Mouse (Mus musculus) gastrocnemius, postnatal 14 days (tissue): ENCODE data around the gene Uba5. TPM values are rescaled to one million over a fixed set of nuclear protein-coding genes. Genes with fewer than 3 reads are reported as not detected.

ENCODE experiments used
- DNase-seq: peaks from one replicate; pipeline ENCODE4 v3.0.0; 2021; ENCODE audit warnings: mixed read lengths
- intact Hi-C: fragments of 180-260 bp; cut with DNase I; formaldehyde crosslinking; loops from one replicate; pipeline ENCODE4 v1.15.1; 2025; ENCODE audit warnings: low total_unique reads
- long read RNA-seq, 2 experiments: library from polyadenylated mRNA; stranded (forward); transcript quantifications; one replicate each; pipeline ENCODE4 v2.0.0; 2021
- total RNA-seq, 2 experiments: library from RNA; stranded (reverse); gene quantifications; 2 replicates each; pipeline ENCODE4 v1.2.3; 2021

Uba5 gene
- total RNA-seq, result 10 to 100 TPM; 12.0 to 15.2 TPM
- long read RNA-seq, experiment 1, transcript Uba5-201 (12 exons, 2,404 nt), result major isoform, 19 of 20 reads
- long read RNA-seq, experiment 1, partial matches to known transcripts, result 0 of 20 reads
- long read RNA-seq, experiment 1, other reads (novel, unspliced or antisense), result 1 of 20 reads
- long read RNA-seq, experiment 2, transcript Uba5-201 (12 exons, 2,404 nt), result major isoform, 21 of 21 reads
- long read RNA-seq, experiment 2, partial matches to known transcripts, result 0 of 21 reads
- long read RNA-seq, experiment 2, other reads (novel, unspliced or antisense), result 0 of 21 reads

- intact Hi-C loops, result no loop called here
- peak; percentile 75 for DNase-seq
These were observed at the start of gene Uba5 for GRCm38 (mm10) chr9:104062430-104063243. TSS of gene Uba5 (minus strand) at chr9:104063134.

GRCm38 (mm10) chr9:104109151-104109550 is 46.2 kb upstream of the Uba5 start:
- no peak for DNase-seq
- intact Hi-C loops, result no loop called here

GRCm38 (mm10) chr9:104108571-104109143 is 45.7 kb upstream of the Uba5 start:
- intact Hi-C loops, result no loop called here
- DNase-seq, result no peak

GRCm38 (mm10) chr9:104107482-104107881 is 44.5 kb upstream of the Uba5 start:
- no peak for DNase-seq
- intact Hi-C loops, result no loop called here

- intact Hi-C loops, result no loop called here
- no peak for DNase-seq
These were observed 44.0 kb upstream of the Uba5 start for GRCm38 (mm10) chr9:104106930-104107329.

GRCm38 (mm10) chr9:104104986-104105385 is 42.1 kb upstream of the Uba5 start:
- no peak for DNase-seq
- intact Hi-C loops, result no loop called here

- intact Hi-C loops, result no loop called here
- DNase-seq, result no peak
These were observed 40.0 kb upstream of the Uba5 start for GRCm38 (mm10) chr9:104102901-104103300.

- peak; percentile 24 for DNase-seq
- intact Hi-C loops, result no loop called here
These were observed 39.4 kb upstream of the Uba5 start for GRCm38 (mm10) chr9:104102301-104102700.

- DNase-seq, result no peak
- intact Hi-C loops, result no loop called here
These were observed 38.5 kb upstream of the Uba5 start for GRCm38 (mm10) chr9:104101458-104101857.

GRCm38 (mm10) chr9:104100822-104101221 is 37.9 kb upstream of the Uba5 start:
- intact Hi-C loops, result no loop called here
- DNase-seq, result no peak

- intact Hi-C loops, result no loop called here
- DNase-seq, result no peak
These were observed 36.1 kb upstream of the Uba5 start for GRCm38 (mm10) chr9:104099060-104099459.

GRCm38 (mm10) chr9:104098256-104098655 is 35.3 kb upstream of the Uba5 start:
- intact Hi-C loops, result no loop called here
- DNase-seq, result no peak

GRCm38 (mm10) chr9:104092945-104093344 is 30.0 kb upstream of the Uba5 start:
- no peak for DNase-seq
- intact Hi-C loops, result no loop called here

- DNase-seq, result peak; percentile 21
- intact Hi-C loops, result no loop called here
These were observed 25.6 kb upstream of the Uba5 start for GRCm38 (mm10) chr9:104088555-104088954.

- DNase-seq, result no peak
- intact Hi-C loops, result no loop called here
These were observed 22.9 kb upstream of the Uba5 start for GRCm38 (mm10) chr9:104085730-104086429.

GRCm38 (mm10) chr9:104080038-104080437 is 17.1 kb upstream of the Uba5 start:
- intact Hi-C loops, result no loop called here
- DNase-seq, result no peak

GRCm38 (mm10) chr9:104079379-104079778 is 16.4 kb upstream of the Uba5 start:
- DNase-seq, result no peak
- intact Hi-C loops, result no loop called here

GRCm38 (mm10) chr9:104078780-104079179 is 15.8 kb upstream of the Uba5 start:
- intact Hi-C loops, result no loop called here
- no peak for DNase-seq

GRCm38 (mm10) chr9:104075808-104076207 is 12.9 kb upstream of the Uba5 start:
- intact Hi-C loops, result no loop called here
- DNase-seq, result no peak
